Mouse (Mus musculus): ENCODE results near the gene Hmg20a.

Gene Hmg20a

GRCm38 (mm10) chr9:56495088-56495487 lies 76.7 kb downstream of the Hmg20a start:
- no peak for DNase-seq (ENCODE audit: extremely low spot score, low read depth, low spot score)

DNA sequence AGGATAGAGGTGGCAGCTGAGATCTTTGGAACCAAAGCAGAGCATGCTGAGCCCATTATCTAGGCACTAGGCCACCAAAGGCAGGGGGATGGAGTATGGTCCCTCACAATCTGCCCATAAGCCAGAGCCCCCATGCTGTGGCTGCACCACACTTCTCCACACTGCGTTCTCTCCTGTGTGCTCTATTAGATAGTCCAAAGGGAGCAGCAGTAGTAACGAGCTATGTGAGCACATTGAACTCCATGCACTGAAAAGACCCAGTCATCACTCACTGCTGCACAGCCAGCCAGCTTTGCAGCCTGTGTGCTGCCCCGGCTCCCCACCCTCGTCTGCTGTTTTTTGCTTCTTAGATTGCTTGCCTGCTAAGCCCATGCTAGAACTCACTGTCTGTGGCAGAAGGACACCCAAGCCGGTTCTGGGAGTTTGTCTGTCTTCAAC lies 77.4 kb downstream of the Hmg20a start:
- no peak for DNase-seq (ENCODE audit: extremely low spot score, low read depth, low spot score)

- no peak for DNase-seq (ENCODE audit: extremely low spot score, low read depth, low spot score)
These were observed 78.2 kb downstream of the Hmg20a start for GRCm38 (mm10) chr9:56496567-56496966.

- DNase-seq (ENCODE audit: extremely low spot score, low read depth, low spot score): no peak
These were observed 78.9 kb downstream of the Hmg20a start for GRCm38 (mm10) chr9:56497181-56497864.

- DNase-seq (ENCODE audit: extremely low spot score, low read depth, low spot score): no peak
These were observed 81.1 kb downstream of the Hmg20a start for GRCm38 (mm10) chr9:56499324-56500067.

- no peak for DNase-seq (ENCODE audit: extremely low spot score, low read depth, low spot score)
These were observed 82.6 kb downstream of the Hmg20a start for GRCm38 (mm10) chr9:56500893-56501590.

DNA sequence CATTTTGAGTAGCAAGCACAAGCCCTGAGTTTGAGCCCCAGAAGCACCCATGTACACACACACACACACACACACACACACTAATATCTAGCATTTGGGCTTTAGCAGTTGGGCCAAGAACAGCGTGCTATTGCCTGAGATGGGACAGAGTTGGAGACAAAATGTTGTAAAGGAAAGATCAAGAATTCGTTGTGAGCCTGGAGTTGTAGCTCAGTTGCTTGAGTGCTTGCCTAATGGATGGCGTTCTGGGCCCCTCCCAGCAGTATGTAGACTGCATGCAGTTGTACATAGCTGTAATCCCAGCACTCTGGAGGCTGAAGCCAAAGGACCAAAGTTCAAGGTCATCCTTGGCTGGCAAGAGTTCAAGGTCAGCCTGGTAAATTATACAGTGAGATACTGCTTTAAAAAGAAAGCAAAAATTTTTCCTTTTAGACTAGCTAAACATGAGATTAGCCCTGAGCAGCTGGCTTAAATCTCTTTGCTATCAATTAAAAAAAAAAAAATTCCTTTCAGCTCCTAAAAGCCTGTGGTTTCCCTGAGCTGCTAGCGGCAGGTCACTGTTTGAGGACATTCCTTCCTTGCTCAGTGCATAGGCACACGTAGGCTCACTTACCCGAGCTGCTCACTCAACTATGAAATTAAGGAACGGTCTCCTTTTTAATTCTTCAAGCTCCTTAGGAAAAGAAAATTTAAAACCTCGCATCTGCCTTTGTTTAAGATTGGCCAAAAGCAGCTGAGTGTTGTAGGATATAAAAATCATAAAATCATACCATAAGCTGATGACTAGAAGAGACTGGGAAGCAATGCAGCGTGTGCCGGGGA lies 83.5 kb downstream of the Hmg20a start:
- DNase-seq (ENCODE audit: extremely low spot score, low read depth, low spot score): no peak

DNA sequence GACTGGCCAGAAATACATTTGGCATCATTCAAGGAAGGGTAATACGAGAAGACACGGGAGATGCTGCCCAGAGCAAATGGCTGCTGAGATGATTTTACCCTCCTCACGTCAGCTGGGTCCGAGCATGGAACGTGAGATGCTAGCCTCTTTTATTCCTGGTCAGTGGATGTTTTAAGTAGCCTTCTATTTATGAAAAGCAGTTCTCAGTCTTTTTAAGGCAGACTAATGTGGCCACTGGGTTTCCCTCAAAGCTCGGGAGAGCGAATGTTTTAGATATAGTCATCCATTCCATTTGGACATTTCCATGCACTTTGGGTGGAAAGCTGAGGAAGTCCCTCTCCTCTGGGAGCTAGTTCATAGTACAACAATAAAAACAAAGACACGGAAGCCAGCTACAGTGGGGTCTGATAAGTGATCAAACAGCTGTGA lies 84.1 kb downstream of the Hmg20a start:
- DNase-seq (ENCODE audit: extremely low spot score, low read depth, low spot score): no peak

GRCm38 (mm10) chr9:56503621-56504500 lies 85.5 kb downstream of the Hmg20a start:
- no peak for DNase-seq (ENCODE audit: extremely low spot score, low read depth, low spot score)

GRCm38 (mm10) chr9:56504511-56504910 lies 86.1 kb downstream of the Hmg20a start:
- DNase-seq (ENCODE audit: extremely low spot score, low read depth, low spot score): no peak

DNA sequence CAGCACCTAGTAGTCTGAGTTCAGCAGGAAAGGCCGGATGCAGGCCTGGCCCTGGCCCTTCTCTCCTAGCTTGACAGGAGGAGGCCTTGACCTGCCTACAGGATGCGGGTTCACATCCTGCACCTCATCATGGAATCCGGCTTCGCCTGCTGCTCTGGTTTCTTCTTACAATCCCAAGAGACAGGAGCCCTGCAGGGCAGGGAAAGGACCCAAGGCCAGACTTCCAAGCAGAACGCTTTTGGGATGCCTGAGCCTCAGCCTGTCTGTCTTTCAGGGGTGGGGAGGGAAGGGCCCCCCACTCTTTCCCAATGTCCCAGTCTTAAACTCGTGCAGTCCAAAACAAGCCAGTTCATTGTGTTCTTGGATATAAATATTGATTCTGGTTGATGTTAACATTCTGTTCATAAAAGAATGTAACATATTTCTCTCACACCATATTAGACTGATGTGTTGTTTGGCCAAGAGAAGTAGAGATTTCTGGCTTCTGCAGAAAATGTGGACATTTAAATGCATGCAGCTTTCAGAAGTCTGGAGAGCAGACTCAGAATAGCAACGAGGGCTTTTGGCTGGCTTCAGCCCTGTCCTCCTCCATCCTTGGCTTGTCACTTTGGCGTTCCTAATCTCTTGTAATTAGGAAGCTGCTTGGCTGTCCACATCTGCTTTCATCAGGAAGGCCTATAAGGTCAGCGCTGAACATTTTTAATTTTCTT lies 86.8 kb downstream of the Hmg20a start:
- DNase-seq (ENCODE audit: extremely low spot score, low read depth, low spot score): no peak

DNA sequence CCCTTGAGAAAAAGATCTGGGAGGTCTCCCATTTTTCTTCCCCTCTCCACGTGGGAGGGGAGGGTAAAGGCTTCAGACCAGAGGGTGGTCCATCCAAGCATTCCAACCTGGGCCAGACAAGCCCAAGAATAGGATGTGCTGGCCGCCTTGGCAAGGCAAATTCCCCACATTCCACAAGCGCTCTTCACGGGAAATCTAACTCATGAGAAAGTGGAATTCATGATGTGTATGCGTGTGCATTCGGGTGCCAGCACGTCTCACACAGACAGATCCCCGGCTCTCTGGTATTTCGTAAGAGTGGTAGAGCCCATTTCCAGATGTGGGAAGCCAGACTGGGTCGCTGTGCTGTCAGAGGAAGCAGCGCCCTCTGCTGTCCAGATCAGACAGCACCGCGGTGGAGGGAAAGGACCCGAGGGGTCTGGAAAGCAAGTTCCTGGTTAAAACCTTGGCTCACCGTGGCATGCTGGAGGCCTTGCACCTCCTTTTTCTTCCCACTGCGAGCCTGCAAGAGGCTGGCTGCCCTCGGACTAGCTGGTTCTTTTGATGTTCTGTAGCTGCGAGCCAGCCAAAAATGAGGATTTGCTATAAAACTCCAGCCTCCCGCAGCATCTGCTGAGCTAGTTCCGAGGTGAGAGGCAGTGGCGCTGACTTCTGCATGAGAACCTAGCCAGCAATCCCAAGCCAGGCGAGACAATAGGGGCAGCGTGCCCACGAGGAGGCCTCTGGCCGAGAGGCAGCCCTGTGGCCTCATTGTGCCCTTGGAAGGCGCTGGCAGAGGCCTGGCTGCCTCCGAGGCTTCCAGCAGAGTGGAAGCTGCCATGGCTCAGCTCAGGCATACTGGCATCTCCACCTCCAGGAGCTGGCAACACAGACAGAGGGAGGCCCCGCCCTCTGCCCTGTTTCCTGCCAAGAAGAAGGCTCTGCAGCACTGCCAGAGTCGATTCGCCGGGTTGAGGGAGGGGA lies 87.7 kb downstream of the Hmg20a start:
- DNase-seq (ENCODE audit: extremely low spot score, low read depth, low spot score): peak; percentile 91

- DNase-seq (ENCODE audit: extremely low spot score, low read depth, low spot score): no peak
These were observed 88.7 kb downstream of the Hmg20a start for GRCm38 (mm10) chr9:56506931-56507681.

GRCm38 (mm10) chr9:56507682-56508061 lies 89.3 kb downstream of the Hmg20a start:
- DNase-seq (ENCODE audit: extremely low spot score, low read depth, low spot score): peak; percentile 39

DNA sequence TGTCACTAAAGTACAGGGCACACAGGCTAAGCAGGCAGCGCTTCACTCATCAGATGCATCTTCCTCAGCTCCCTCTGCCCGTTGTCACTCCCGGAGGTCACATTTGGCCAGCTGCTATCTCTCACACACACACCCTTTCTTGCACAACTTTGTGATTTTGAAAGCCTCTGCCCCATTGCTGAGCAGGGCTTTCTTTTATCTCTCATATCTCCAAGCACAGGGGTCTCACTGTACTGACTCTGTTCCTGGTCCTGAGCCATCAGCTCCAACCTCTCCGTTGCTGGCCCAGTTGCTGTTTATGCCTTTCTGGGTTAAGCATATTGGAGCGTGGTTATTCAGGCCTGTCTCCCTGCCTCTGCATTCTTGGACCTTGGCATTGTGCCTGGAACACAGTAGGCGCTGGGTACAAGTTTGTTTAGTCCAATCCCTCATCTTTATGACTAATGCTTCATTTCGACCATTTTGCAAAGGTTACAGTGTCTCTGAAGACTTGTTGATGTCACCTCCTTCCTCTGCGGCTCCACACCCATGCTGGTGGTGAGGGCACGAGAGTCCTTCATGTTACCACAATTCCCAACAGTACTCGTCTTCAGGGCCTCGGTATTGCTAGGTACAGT lies 90.5 kb downstream of the Hmg20a start:
- DNase-seq (ENCODE audit: extremely low spot score, low read depth, low spot score): no peak

DNA sequence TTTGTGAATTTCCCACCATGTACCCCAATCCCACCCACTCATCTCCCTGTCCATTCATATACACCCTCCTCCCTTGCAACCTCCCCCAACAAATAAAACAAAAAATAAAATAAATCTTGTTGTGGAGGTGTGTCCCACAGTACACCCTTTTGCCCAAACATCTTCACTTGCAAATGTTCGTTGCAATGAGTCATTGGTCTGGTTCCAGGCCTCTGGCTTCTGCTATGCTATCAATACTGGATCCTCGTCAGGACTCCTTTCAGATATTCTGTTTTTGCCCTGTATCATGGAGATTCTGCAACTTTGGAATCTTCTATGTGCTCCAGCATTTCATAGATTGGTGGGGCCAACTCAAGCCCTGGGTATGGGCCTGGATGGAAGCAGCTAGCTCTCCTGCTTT lies 91.9 kb downstream of the Hmg20a start:
- DNase-seq (ENCODE audit: extremely low spot score, low read depth, low spot score): no peak

DNA sequence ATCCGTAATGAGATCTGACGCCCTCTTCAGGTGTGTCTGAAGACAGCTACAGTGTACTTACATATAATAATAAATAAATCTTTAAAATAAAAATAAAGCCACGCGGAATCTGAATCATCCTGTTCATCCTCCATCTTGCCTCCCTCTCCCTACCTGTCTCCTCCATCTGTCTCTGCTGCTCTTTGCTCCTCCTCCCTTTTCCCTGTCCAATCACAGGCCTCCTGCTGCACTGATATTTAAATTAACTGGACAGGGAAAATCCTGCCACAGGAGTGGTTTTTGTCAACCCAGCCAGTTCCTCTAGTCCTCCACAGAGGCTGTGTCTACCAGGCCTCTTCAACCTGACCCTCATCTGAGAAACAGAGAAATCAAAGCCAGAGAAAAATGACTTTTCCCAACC lies 94.1 kb downstream of the Hmg20a start:
- DNase-seq (ENCODE audit: extremely low spot score, low read depth, low spot score): no peak
